Mouse (Mus musculus) heart, postnatal 10 days (tissue): Measurements from ENCODE around the gene Olfr1369-ps1. TPM values are rescaled to one million over a fixed set of nuclear protein-coding genes. Genes with fewer than 3 reads are reported as not detected.

Source experiments
- DNase-seq, 2 experiments: peaks; one replicate each; pipeline ENCODE4 v3.0.0; 2021
- intact Hi-C: fragments of 180-260 bp; cut with DNase I; formaldehyde crosslinking; loops from one replicate; pipeline ENCODE4 v1.15.1; 2025
- total RNA-seq, 2 experiments: library from RNA; stranded (reverse); gene quantifications; 2 replicates each; pipeline ENCODE4 v1.2.3; 2021

Olfr1369-ps1 gene
- total RNA-seq, 2 experiments from 2014 or later, result not detected

GRCm38 (mm10) chr13:21167910-21168300, 56.6 kb downstream of the Olfr1369-ps1 start:
- DNase-seq, result peak; percentile 43 to 55
- intact Hi-C loops, result loop anchor here (1.0 to 2.0 kb wide), 2 partner anchors 8 to 33 kb away; no protein-coding TSS in a partner anchor

- intact Hi-C loops, result loop anchor here (1.0 to 2.0 kb wide), 2 partner anchors 8 to 32 kb away; no protein-coding TSS in a partner anchor
These were observed 57.2 kb downstream of the Olfr1369-ps1 start for GRCm38 (mm10) chr13:21168371-21169011.

More at GRCm38 (mm10) chr13:21168371-21169011, 57.2 kb downstream of the Olfr1369-ps1 start:
- DNase-seq, result peak; percentile 53 to 55

Other genes starting within 250 kb of the Olfr1369-ps1 start
- not detected for gene Olfr1370, start 36.5 kb upstream of the Olfr1369-ps1 start, total RNA-seq
- gene Olfr263, start 18.2 kb downstream of the Olfr1369-ps1 start, total RNA-seq, result not detected
- gene Olfr1368, start 34.4 kb downstream of the Olfr1369-ps1 start, total RNA-seq, result not detected
- 10 to 100 TPM; 26.9 to 33.6 TPM for gene Trim27, start 68.0 kb downstream of the Olfr1369-ps1 start, total RNA-seq
- gene Gpx5, start 181.2 kb downstream of the Olfr1369-ps1 start, total RNA-seq, result not detected
- not detected for gene Gpx6, start 200.6 kb downstream of the Olfr1369-ps1 start, total RNA-seq
- not detected for gene Olfr1367, start 235.4 kb downstream of the Olfr1369-ps1 start, total RNA-seq